Mouse (Mus musculus) skeletal muscle tissue, adult 2 months (tissue): Measurements from ENCODE around the gene Mtrr.
"Not testable (repeated sequence)": the region's sequence is repeated elsewhere in the genome, so short reads cannot be mapped to it uniquely, and the experiment has no call there.

ENCODE experiments used
- DNase-seq: peaks from one replicate; pipeline ENCODE4 v3.0.0-alpha.2; 2012; ENCODE audit warnings: low read depth, low spot score

The Mtrr gene

GRCm38 (mm10) chr13:68569589-68570336 lies 12.2 kb downstream of the Mtrr start:
- no peak for DNase-seq

- DNase-seq, result no peak
These were observed 13.4 kb downstream of the Mtrr start for GRCm38 (mm10) chr13:68568548-68568947.

GRCm38 (mm10) chr13:68568110-68568509 lies 13.8 kb downstream of the Mtrr start:
- no peak for DNase-seq

- not testable (repeated sequence) for DNase-seq
These were observed 28.6 kb downstream of the Mtrr start for GRCm38 (mm10) chr13:68553391-68553790.
